Comparison of ENCODE assay signal across 10 mouse cellular contexts in the genomic region with DNA sequence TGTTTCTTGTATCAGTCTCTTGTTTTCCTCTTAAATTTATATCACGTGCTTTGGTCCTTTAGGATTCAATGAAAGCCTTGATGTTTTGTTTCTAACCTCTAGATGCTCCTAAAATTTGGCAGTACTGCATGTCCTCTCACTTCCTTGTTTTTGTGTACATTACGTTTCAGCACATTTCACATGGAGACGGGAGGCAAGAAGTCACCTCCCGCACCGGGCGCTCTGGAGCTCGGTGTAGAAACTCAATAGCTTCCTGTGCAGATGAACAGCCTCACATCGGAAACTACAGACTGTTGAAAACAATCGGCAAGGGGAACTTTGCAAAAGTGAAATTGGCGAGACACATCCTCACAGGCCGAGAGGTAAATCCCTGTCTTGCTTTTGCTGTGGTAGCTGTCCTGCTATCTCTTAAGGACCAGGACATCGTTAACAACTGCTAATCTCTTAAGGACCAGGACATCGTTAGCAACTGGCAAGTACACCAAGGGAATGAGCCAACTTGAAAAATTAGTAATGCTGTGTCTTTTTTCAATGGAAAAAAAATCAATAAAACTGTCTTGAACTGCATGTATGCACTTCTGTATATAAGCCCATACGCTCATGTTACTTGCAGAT. TPM values are rescaled to one million over a fixed set of nuclear protein-coding genes. Genes with fewer than 3 reads are reported as not detected.
DNase-seq lines count a peak whose midpoint lies in the region; ATAC-seq and TF ChIP-seq lines count a peak whose summit lies in the region.
"Had no signal": no experiment of that assay in that cellular context is flagged by ENCODE, and none has a peak within 500 bp of the region (broad histone marks: within the 10 kb centered on the region; RNA-seq: fewer than 3 reads in every experiment).

No protein-coding gene starts in this region.

- H3K36me3 ChIP-seq in heart, embryonic 11.5 days (ENCODE audit: control insufficient read depth, insufficient read depth, low read length), result peaks cover 12% of the 10 kb centered on the region
- 0 out of 2 replicates have a peak, but pooled peaks cover 7% of the 10 kb centered on the region for H3K36me3 ChIP-seq in midbrain, postnatal 0 days (ENCODE audit: insufficient read depth, low read length)
- H3K36me3 ChIP-seq in midbrain, embryonic 16.5 days (ENCODE audit: control insufficient read depth, insufficient read depth, low read length), result peaks cover 11% of the 10 kb centered on the region

- WGBS in heart, embryonic 11.5 days (ENCODE audit: insufficient replicate concordance), result 75% methylated on average over 14 of the region's 14 CpGs
- 83% methylated on average over 14 of the region's 14 CpGs for WGBS in midbrain, postnatal 0 days
- 85% methylated on average over 14 of the region's 14 CpGs for WGBS in midbrain, embryonic 16.5 days

- DNase-seq in heart, adult 11 months, result peak; percentile 94
- DNase-seq in midbrain, postnatal 0 days (ENCODE audit: low spot score), result peak; percentile 12
- DNase-seq in frontal cortex, postnatal 25 days (ENCODE audit: low spot score in 2 of 2), result no peak
- DNase-seq in cerebellum, postnatal 4 days (ENCODE audit: low spot score in 2 of 2), result no peak

- no peak overlapping the region for H3K27ac ChIP-seq in heart, embryonic 11.5 days (ENCODE audit: low read depth, low read length)
- H3K27ac ChIP-seq in midbrain, postnatal 0 days (ENCODE audit: low read depth, low read length), result no peak overlapping the region
- no peak overlapping the region for H3K27ac ChIP-seq in midbrain, embryonic 16.5 days (ENCODE audit: low read length)
- H3K27ac ChIP-seq: forebrain, embryonic 10.5 days; stomach, embryonic 15.5 days had no signal

- H3K9me3 ChIP-seq in heart, embryonic 11.5 days (replicated peaks; ENCODE audit: control insufficient read depth, low read length), result no peaks in the 10 kb centered on the region
- no peaks in the 10 kb centered on the region for H3K9me3 ChIP-seq in midbrain, postnatal 0 days (ENCODE audit: low read length)
- no peaks in the 10 kb centered on the region for H3K9me3 ChIP-seq in midbrain, embryonic 16.5 days (replicated peaks; ENCODE audit: control insufficient read depth, low read length, poor library complexity, severe bottlenecking)
- H3K9me3 ChIP-seq: forebrain, embryonic 10.5 days; stomach, embryonic 15.5 days had no signal

- no peaks in the 10 kb centered on the region for H3K4me1 ChIP-seq in heart, embryonic 11.5 days (ENCODE audit: control insufficient read depth, insufficient read depth, low read length)
- H3K4me1 ChIP-seq in midbrain, postnatal 0 days (ENCODE audit: insufficient read depth, low read length), result no peaks in the 10 kb centered on the region
- no peaks in the 10 kb centered on the region for H3K4me1 ChIP-seq in midbrain, embryonic 16.5 days (ENCODE audit: control insufficient read depth, insufficient read depth, low read length)
- H3K4me1 ChIP-seq: stomach, embryonic 15.5 days had no signal

- no peak for ATAC-seq in heart, embryonic 11.5 days (replicated peaks; ENCODE audit: insufficient number of reproducible peaks, low FRiP score, low TSS enrichment)
- no peak for ATAC-seq in midbrain, postnatal 0 days (ENCODE audit: low FRiP score)
- ATAC-seq in midbrain, embryonic 16.5 days, result no peak
- ATAC-seq in inflammation-experienced regulatory T-cells, adult 6 months, result peak; percentile 43
- ATAC-seq in neutrophil, adult 5-6 weeks (ENCODE audit: extremely low read depth, insufficient number of reproducible peaks, low FRiP score, poor library complexity, severe bottlenecking), result 0 out of 2 replicates have a peak, but pooled peaks have one; percentile 26

- TF ChIP-seq CTCF in midbrain, postnatal 0 days (IDR thresholded peaks at IDR 0.05), result no peak

- H3K4me2 ChIP-seq in heart, embryonic 11.5 days, result no peak overlapping the region
- H3K4me2 ChIP-seq in midbrain, postnatal 0 days (ENCODE audit: low read depth, low read length, poor library complexity, severe bottlenecking), result no peak overlapping the region
- H3K4me2 ChIP-seq in midbrain, embryonic 16.5 days (ENCODE audit: low read length), result no peak overlapping the region
- H3K4me2 ChIP-seq: stomach, embryonic 15.5 days had no signal

- H3K4me3 ChIP-seq in heart, embryonic 11.5 days (ENCODE audit: low read depth, low read length), result no peak overlapping the region
- no peak overlapping the region for H3K4me3 ChIP-seq in midbrain, postnatal 0 days (ENCODE audit: low read depth, low read length)
- no peak overlapping the region for H3K4me3 ChIP-seq in midbrain, embryonic 16.5 days (ENCODE audit: low read depth, low read length)
- H3K4me3 ChIP-seq: forebrain, embryonic 10.5 days; stomach, embryonic 15.5 days had no signal

- no peak overlapping the region for H3K9ac ChIP-seq in heart, embryonic 11.5 days (ENCODE audit: low read depth, low read length)
- H3K9ac ChIP-seq in midbrain, postnatal 0 days (replicated peaks; ENCODE audit: low read length, poor library complexity, severe bottlenecking), result no peak overlapping the region
- no peak overlapping the region for H3K9ac ChIP-seq in midbrain, embryonic 16.5 days (ENCODE audit: low read depth, low read length)
- H3K9ac ChIP-seq: stomach, embryonic 15.5 days had no signal

- H3K27me3 ChIP-seq in heart, embryonic 11.5 days (ENCODE audit: control insufficient read depth, insufficient read depth, low read length), result no peaks in the 10 kb centered on the region
- H3K27me3 ChIP-seq in midbrain, postnatal 0 days (ENCODE audit: insufficient read depth, low read length), result no peaks in the 10 kb centered on the region
- no peaks in the 10 kb centered on the region for H3K27me3 ChIP-seq in midbrain, embryonic 16.5 days (ENCODE audit: control insufficient read depth, insufficient read depth, low read depth, low read length)
- H3K27me3 ChIP-seq: stomach, embryonic 15.5 days had no signal

RNA-seq across cellular contexts. Expression of a gene that starts 18.2 kb away (rescaled TPM):
- 45.7 and 47.7 TPM in 2 replicates for polyA plus RNA-seq in heart, embryonic 11.5 days (2014; fragmentation: Nextera tagmentation; extraction: Ambion mirVana)
- total RNA-seq in midbrain, postnatal 0 days (2014; rRNA removed), result 112 and 141 TPM in 2 replicates
- polyA plus RNA-seq in midbrain, postnatal 0 days (2015; fragmentation: Nextera tagmentation; extraction: Ambion mirVana), result 31.8 and 41.3 TPM in 2 replicates
- 39.9 and 45.5 TPM in 2 replicates for polyA plus RNA-seq in midbrain, embryonic 16.5 days (2015; fragmentation: Nextera tagmentation; extraction: Ambion mirVana)
- 10 to 100 TPM; 16.4 to 45.8 (median 41.1) TPM for polyA plus RNA-seq in inflammation-experienced regulatory T-cells, adult 6 months (2017; shearing (Covaris generic))
- 125 and 130 TPM in 2 replicates for total RNA-seq in neutrophil, adult 5-6 weeks (2017)

RNA-seq across cellular contexts. Expression of a gene that starts 54.7 kb away (rescaled TPM):
- polyA plus RNA-seq in heart, embryonic 11.5 days (2014; fragmentation: Nextera tagmentation; extraction: Ambion mirVana), result 478 and 505 TPM in 2 replicates
- 283 and 376 TPM in 2 replicates for total RNA-seq in midbrain, postnatal 0 days (2014; rRNA removed)
- 552 and 640 TPM in 2 replicates for polyA plus RNA-seq in midbrain, postnatal 0 days (2015; fragmentation: Nextera tagmentation; extraction: Ambion mirVana)
- polyA plus RNA-seq in midbrain, embryonic 16.5 days (2015; fragmentation: Nextera tagmentation; extraction: Ambion mirVana), result 502 and 561 TPM in 2 replicates
- polyA plus RNA-seq in inflammation-experienced regulatory T-cells, adult 6 months (2017; shearing (Covaris generic)), result 100 to 1,000 TPM in 2 of 3 experiments, 10 to 100 TPM in 1; 80.7 to 196 (median 189) TPM
- total RNA-seq in neutrophil, adult 5-6 weeks (2017), result 424 and 432 TPM in 2 replicates

Comparison
In these comparisons a context has a peak if more than half of its experiments do, and no peak if none do; other contexts are left out.
1. DNase-seq: peak in heart, adult 11 months (single experiment) and midbrain, postnatal 0 days (single experiment); none in frontal cortex, postnatal 25 days (0 of 2) and cerebellum, postnatal 4 days (0 of 2).
2. ATAC-seq: peak in inflammation-experienced regulatory T-cells, adult 6 months (single experiment) and neutrophil, adult 5-6 weeks (single experiment); none in heart, embryonic 11.5 days (single experiment), midbrain, postnatal 0 days (single experiment) and midbrain, embryonic 16.5 days (single experiment).